Mouse (Mus musculus): ENCODE data around the gene Fancm. TPM values are rescaled to one million over a fixed set of nuclear protein-coding genes. Genes with fewer than 3 reads are reported as not detected.

Gene Fancm
- polyA plus RNA-seq (2014; fragmentation: Illumina TruSeq; extraction: RNeasy Lipid Tissue Mini Kit (QIAGEN cat#74804); ENCODE audit: low read depth, low replicate concordance), result 5.7 TPM

DNA sequence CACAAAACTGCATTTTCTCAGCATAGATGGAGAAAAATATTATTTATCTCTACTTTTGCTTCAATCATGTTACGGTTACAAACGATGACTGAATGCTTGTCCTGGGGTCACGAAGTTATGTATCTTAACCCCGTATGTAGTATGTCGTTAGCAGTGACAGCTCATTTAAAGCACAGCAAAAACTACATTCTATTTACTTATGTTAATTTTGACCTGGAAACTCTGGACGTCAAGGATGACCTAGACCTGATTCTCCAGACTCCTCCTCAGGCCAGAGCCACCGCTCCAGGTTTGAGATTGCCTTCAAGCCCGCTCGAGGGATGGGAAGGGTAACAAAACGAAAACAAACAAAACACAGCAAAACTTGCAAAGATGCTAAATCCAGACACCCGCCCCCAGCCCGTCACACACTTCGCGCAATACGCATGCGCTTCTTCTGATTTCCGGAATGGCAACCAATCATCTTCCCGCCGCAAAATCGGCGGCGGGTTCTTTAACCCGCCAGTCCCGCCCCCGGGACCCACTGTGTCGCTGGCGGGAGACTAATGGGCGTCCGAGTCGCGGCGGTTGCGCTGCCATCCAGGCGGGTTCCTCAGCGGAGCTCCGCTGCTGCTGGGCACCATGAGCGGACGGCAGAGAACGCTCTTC, at the start of gene Fancm:
Gene Fancm, plus strand, starts transcription at position 519 of the 648 bp plus-strand sequence.

DNA sequence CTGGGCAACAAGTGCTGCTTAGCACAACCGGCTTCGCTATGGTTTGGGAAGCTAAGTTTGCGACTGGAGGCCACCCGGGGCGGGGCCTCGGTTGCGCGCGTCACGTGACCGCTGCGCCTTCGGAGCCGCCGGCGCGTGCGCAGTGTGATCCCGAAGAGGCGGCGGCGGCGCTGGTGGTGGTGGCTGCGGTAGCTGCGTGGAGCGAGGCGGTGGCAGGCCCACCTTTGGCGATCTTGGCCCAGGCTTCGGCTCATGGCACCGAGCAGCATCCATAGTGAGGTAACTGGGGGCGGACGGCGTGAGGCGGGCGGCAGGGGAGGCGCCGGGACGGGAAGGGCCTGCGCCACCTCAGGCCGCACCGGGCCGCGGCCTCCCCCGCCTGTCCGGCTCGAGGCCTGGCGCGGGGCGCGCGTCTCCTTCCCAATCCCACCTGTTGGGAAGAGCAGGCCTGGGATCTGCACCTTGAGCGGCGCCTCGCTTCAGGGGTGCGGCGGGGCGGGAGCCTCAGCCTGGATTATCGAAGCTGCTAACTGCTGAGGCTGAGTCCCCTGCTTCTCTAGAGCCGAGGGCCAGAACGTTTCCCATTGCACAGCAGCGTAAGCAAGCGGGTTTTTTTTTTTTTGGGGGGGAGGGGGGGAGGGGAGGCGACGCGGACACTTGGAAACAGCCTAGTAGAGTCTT, 39.1 kb upstream of the Fancm start, which contains the start of gene Prpf39:
Gene Prpf39, plus strand, starts transcription at position 144 of the 681 bp plus-strand sequence.

DNA sequence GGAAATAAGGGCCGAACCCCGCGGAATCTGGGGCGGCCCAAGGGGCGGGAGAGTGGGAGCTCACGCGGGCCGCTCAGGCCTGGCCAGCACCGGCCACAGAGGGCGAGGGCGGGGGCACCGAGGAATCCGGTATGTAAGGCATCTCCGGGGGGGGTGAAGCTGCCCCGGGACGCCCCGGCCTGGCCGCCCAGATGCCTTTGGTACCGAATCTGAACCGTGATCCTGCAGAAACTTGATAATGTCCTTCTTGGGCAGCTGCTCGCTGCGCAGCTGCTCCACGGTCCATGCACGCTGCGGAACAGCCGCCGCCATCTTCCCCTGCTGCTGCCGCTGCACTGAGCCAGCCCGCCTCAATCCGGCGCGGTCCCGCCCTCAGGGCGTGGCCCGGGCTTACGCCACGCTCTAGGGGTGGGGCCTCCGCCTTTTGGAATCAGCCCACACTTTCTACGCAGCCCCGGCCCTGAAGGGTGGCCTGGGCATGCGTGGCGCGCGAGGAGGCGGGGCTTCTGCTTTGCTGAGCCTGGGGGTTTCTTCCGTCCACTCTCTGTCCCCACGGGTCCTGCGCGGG, 1.7 kb upstream of the Fancm start, which contains the start of gene Fkbp3:
Gene Fkbp3, minus strand, starts transcription at position 397 of the 568 bp plus-strand sequence.

DNA sequence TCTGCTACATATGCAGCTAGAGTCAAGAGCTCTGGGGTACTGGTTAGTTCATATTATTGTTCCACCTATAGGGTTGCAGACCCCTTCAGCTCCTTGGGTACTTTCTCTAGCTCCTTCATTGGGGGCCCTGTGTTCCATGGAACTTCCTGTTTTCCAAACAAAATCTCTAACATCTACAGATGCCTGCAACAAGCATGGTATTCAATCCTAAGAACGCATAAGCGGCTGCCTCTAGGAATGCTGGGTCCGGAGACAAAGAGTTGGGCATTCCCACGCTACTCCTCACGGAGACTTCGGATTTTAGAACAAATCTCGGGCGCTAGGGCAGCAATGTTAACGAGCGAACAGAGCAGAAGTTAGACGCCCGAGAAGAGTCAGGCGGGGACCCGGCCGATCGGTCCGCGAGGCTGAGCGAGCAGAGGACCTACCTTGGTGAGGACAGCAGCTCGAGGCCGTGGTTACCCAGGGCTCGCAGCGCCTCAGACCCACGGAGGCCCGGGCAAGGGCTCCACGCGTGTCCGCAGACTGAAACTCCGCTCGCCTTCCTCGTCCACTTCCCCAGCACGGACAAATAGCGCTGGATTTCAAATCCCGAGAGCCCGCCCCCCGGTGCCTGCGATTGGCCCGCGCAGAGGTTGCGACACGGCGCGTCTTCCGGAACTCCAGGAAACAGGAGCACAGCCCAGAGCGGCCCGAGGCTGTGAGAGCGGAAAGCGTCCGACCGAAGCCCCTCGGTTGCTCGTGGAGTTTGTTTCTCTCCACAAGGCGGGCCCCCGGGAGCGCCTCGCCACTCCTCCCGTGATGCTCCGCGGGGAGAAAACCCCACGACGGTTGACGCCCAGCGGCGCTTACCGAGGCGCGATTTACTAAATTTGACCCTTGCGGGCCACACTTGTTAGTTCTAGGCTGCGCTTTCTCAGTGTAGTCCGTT, 96.9 kb downstream of the Fancm start, which contains the start of gene Mis18bp1:
Gene Mis18bp1, minus strand, starts transcription at position 584 of the 931 bp plus-strand sequence.

Other genes with a start within 250 kb of the Fancm start
- gene Gm527, start 157.7 kb upstream of the Fancm start, polyA plus RNA-seq (2014; fragmentation: Illumina TruSeq; extraction: RNeasy Lipid Tissue Mini Kit (QIAGEN cat#74804); ENCODE audit: low read depth, low replicate concordance), result 42.2 TPM
- 35.1 TPM for gene Klhl28, start 110.1 kb upstream of the Fancm start, polyA plus RNA-seq (2014; fragmentation: Illumina TruSeq; extraction: RNeasy Lipid Tissue Mini Kit (QIAGEN cat#74804); ENCODE audit: low read depth, low replicate concordance)
- 70.7 TPM for gene Togaram1, start 109.8 kb upstream of the Fancm start, polyA plus RNA-seq (2014; fragmentation: Illumina TruSeq; extraction: RNeasy Lipid Tissue Mini Kit (QIAGEN cat#74804); ENCODE audit: low read depth, low replicate concordance)
- gene Prpf39, start 39.3 kb upstream of the Fancm start, polyA plus RNA-seq (2014; fragmentation: Illumina TruSeq; extraction: RNeasy Lipid Tissue Mini Kit (QIAGEN cat#74804); ENCODE audit: low read depth, low replicate concordance), result 216 TPM
- gene Fkbp3, start 1.6 kb upstream of the Fancm start, polyA plus RNA-seq (2014; fragmentation: Illumina TruSeq; extraction: RNeasy Lipid Tissue Mini Kit (QIAGEN cat#74804); ENCODE audit: low read depth, low replicate concordance), result 205 TPM
- gene Mis18bp1, start 97.0 kb downstream of the Fancm start, polyA plus RNA-seq (2014; fragmentation: Illumina TruSeq; extraction: RNeasy Lipid Tissue Mini Kit (QIAGEN cat#74804); ENCODE audit: low read depth, low replicate concordance), result 21.2 TPM
- gene Wdr20rt, start 149.9 kb downstream of the Fancm start, polyA plus RNA-seq (2014; fragmentation: Illumina TruSeq; extraction: RNeasy Lipid Tissue Mini Kit (QIAGEN cat#74804); ENCODE audit: low read depth, low replicate concordance), result not detected